Mouse (Mus musculus): ENCODE measurements around the gene Dixdc1. TPM values are rescaled to one million over a fixed set of nuclear protein-coding genes. Genes with fewer than 3 reads are reported as not detected.
A peak's percentile ranks its signal among the peaks of the same experiment; 100 is the strongest.
"Not testable (repeated sequence)": the region's sequence is repeated elsewhere in the genome, so short reads cannot be mapped to it uniquely, and the experiment has no call there.

Dixdc1 gene
- polyA plus RNA-seq, 1 experiment from 2014 or later = 30.4 TPM

DNA sequence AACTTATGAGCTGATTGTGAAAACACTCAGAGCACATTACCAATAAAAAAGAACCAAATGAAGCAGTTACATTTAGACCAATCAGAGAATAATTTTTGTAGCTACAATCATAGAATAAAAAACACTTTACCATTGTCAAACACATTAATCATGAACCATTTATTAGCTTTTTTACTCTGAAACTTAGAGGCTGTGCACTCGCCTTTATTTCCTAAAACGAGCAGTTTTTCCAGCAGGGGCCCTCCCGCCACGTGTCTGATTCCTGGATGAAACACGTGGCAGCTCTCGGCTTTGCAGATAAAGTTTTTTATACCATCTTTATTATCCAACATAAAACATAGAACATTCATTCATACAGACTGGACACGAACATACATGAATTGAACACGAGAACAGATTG lies 108.4 kb downstream of the Dixdc1 start:
- H3K9me3 ChIP-seq; H3K4me3 ChIP-seq (replicated peaks); H3K4me1 ChIP-seq (replicated peaks); H3K9ac ChIP-seq (replicated peaks); H3K27me3 ChIP-seq; H3K27ac ChIP-seq; ATAC-seq (ENCODE audit: insufficient number of reproducible peaks, insufficient read depth, low FRiP score, low TSS enrichment, low read depth); H3K4me2 ChIP-seq: not testable (repeated sequence)
- WGBS = 84% methylated on average over 6 of the region's 8 CpGs
- peaks cover 37% of the 10 kb centered on the region for H3K36me3 ChIP-seq

- 62% methylated on average over 9 of the region's 9 CpGs for WGBS
Measured at GRCm38 (mm10) chr9:50617794-50618330, 121.5 kb downstream of the Dixdc1 start.

GRCm38 (mm10) chr9:50616766-50617603 lies 122.3 kb downstream of the Dixdc1 start, which contains the start of the genes Pih1d2 and Nkapd1:
Gene Pih1d2 (plus strand): TSS chr9:50617321.
Gene Nkapd1 (minus strand): TSS chr9:50617464.
- under 1% methylated on average over 81 of the region's 81 CpGs for WGBS
- peak; percentile 95 for ATAC-seq (ENCODE audit: insufficient number of reproducible peaks, insufficient read depth, low FRiP score, low TSS enrichment, low read depth)
- H3K4me1 ChIP-seq (replicated peaks) = peaks cover 12% of the 10 kb centered on the region
- peaks cover 33% of the 10 kb centered on the region for H3K36me3 ChIP-seq
- peak within 1 kb of the TSS; percentile 95 for H3K9ac ChIP-seq (replicated peaks)
- H3K27me3 ChIP-seq = no peaks in the 10 kb centered on the region
- H3K4me2 ChIP-seq = peak within 1 kb of the TSS; percentile 80
- H3K4me3 ChIP-seq (replicated peaks) = peak within 1 kb of the TSS; percentile 100
- H3K27ac ChIP-seq = peak within 1 kb of the TSS; percentile 95
- no peaks in the 10 kb centered on the region for H3K9me3 ChIP-seq

More at GRCm38 (mm10) chr9:50617794-50618330, 121.5 kb downstream of the Dixdc1 start:
- Histone ChIP-seq H3K9ac (replicated peaks) (no peak overlapping the region), H3K27ac (no peak overlapping the region), H3K9me3 (no peaks in the 10 kb centered on the region), H3K36me3 (peaks cover 24% of the 10 kb centered on the region), H3K4me3 (replicated peaks) (peak overlapping the region; percentile 100), H3K4me2 (peak overlapping the region; percentile 80), H3K27me3 (no peaks in the 10 kb centered on the region), H3K4me1 (replicated peaks) (peaks cover 12% of the 10 kb centered on the region)
- no peak for ATAC-seq (ENCODE audit: insufficient number of reproducible peaks, insufficient read depth, low FRiP score, low TSS enrichment, low read depth)

DNA sequence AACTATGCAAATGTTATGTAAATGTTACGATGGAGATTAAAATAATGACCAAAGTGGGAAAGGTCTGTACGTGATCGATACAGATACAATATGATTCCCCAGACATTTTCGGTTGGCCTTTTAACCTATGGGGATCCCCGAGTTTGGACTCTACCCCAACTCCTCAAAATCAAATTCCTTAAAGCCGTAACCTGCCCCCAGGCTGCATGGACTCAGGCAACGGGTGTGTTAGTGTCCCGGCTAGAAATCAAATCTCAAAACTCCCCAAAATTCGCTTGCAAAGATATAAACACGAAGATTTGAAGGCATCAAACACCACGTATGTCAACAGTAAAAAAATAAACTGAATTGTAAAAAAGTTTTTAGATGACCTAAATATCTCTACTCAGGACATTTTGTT lies 123.2 kb downstream of the Dixdc1 start:
- Histone ChIP-seq H3K4me2 (peak overlapping the region; percentile 80), H3K9ac (replicated peaks) (peak overlapping the region; percentile 95), H3K4me1 (replicated peaks) (peaks cover 12% of the 10 kb centered on the region), H3K36me3 (peaks cover 41% of the 10 kb centered on the region), H3K27ac (no peak overlapping the region; the same call in 1 of the 2 replicates), H3K4me3 (replicated peaks) (peak overlapping the region; percentile 100), H3K27me3 (no peaks in the 10 kb centered on the region), H3K9me3 (no peaks in the 10 kb centered on the region)
- WGBS = 32% methylated on average over 11 of the region's 11 CpGs
- ATAC-seq (ENCODE audit: insufficient number of reproducible peaks, insufficient read depth, low FRiP score, low TSS enrichment, low read depth) = no peak

Other genes with a start within 250 kb of the Dixdc1 start
- 0.16 TPM in 1 of 2 replicates, not detected in the other for gene Plet1, start 245.0 kb downstream of the Dixdc1 start, polyA plus RNA-seq (2016; fragmentation: Nextera tagmentation; extraction: Ambion mirVana)
- 79.0 and 79.6 TPM in 2 replicates for gene Pts, start 210.8 kb downstream of the Dixdc1 start, polyA plus RNA-seq (2016; fragmentation: Nextera tagmentation; extraction: Ambion mirVana)
- gene Il18, start 184.7 kb downstream of the Dixdc1 start, polyA plus RNA-seq (2016; fragmentation: Nextera tagmentation; extraction: Ambion mirVana) = 0.59 and 2.2 TPM in 2 replicates
- 0.26 and 0.63 TPM in 2 replicates for gene Bco2, start 184.3 kb downstream of the Dixdc1 start, polyA plus RNA-seq (2016; fragmentation: Nextera tagmentation; extraction: Ambion mirVana)
- gene Tex12, start 178.2 kb downstream of the Dixdc1 start, polyA plus RNA-seq (2016; fragmentation: Nextera tagmentation; extraction: Ambion mirVana) = not detected in 2 replicates
- 259 and 268 TPM in 2 replicates for gene Sdhd, start 135.7 kb downstream of the Dixdc1 start, polyA plus RNA-seq (2016; fragmentation: Nextera tagmentation; extraction: Ambion mirVana)
- gene Timm8b, start 135.6 kb downstream of the Dixdc1 start, polyA plus RNA-seq (2016; fragmentation: Nextera tagmentation; extraction: Ambion mirVana) = 323 and 341 TPM in 2 replicates
- gene Pih1d2, start 122.2 kb downstream of the Dixdc1 start, polyA plus RNA-seq (2016; fragmentation: Nextera tagmentation; extraction: Ambion mirVana) = 4.0 and 4.6 TPM in 2 replicates
- 28.6 and 32.0 TPM in 2 replicates for gene Nkapd1, start 122.1 kb downstream of the Dixdc1 start, polyA plus RNA-seq (2016; fragmentation: Nextera tagmentation; extraction: Ambion mirVana)
- 49.5 and 49.8 TPM in 2 replicates for gene Dlat, start 79.7 kb downstream of the Dixdc1 start, polyA plus RNA-seq (2016; fragmentation: Nextera tagmentation; extraction: Ambion mirVana)
- 2.2 and 3.5 TPM in 2 replicates for gene 2310030G06Rik, start 7.0 kb upstream of the Dixdc1 start, polyA plus RNA-seq (2016; fragmentation: Nextera tagmentation; extraction: Ambion mirVana)
- 28.0 and 31.2 TPM in 2 replicates for gene Cryab, start 11.8 kb upstream of the Dixdc1 start, polyA plus RNA-seq (2016; fragmentation: Nextera tagmentation; extraction: Ambion mirVana)
- 13.3 and 19.2 TPM in 2 replicates for gene Hspb2, start 12.8 kb upstream of the Dixdc1 start, polyA plus RNA-seq (2016; fragmentation: Nextera tagmentation; extraction: Ambion mirVana)
- 10.9 and 11.3 TPM in 2 replicates for gene Fdxacb1, start 28.7 kb upstream of the Dixdc1 start, polyA plus RNA-seq (2016; fragmentation: Nextera tagmentation; extraction: Ambion mirVana)
- 39.0 and 41.9 TPM in 2 replicates for gene Alg9, start 35.5 kb upstream of the Dixdc1 start, polyA plus RNA-seq (2016; fragmentation: Nextera tagmentation; extraction: Ambion mirVana)
- gene 1110032A03Rik, start 36.0 kb upstream of the Dixdc1 start, polyA plus RNA-seq (2016; fragmentation: Nextera tagmentation; extraction: Ambion mirVana) = 24.8 and 33.2 TPM in 2 replicates
- gene Ppp2r1b, start 105.8 kb upstream of the Dixdc1 start, polyA plus RNA-seq (2016; fragmentation: Nextera tagmentation; extraction: Ambion mirVana) = 102 and 106 TPM in 2 replicates